Mouse (Mus musculus): ENCODE data around the gene Olfr143. TPM values are rescaled to one million over a fixed set of nuclear protein-coding genes. Genes with fewer than 3 reads are reported as not detected.

Olfr143 gene
- not detected in 2 replicates for polyA plus RNA-seq (2015; fragmentation: Nextera tagmentation; extraction: Ambion mirVana)

- Histone ChIP-seq H3K9me3 (replicated peaks) (no peaks in the 10 kb centered on the region), H3K4me3 (replicated peaks) (no peak within 1 kb of the TSS), H3K4me1 (no peaks in the 10 kb centered on the region), H3K27me3 (no peaks in the 10 kb centered on the region), H3K4me2 (no peak within 1 kb of the TSS), H3K9ac (no peak within 1 kb of the TSS), H3K36me3 (no peaks in the 10 kb centered on the region), H3K27ac (no peak within 1 kb of the TSS)
- no peak for ATAC-seq (replicated peaks; ENCODE audit: low FRiP score)
These were observed at the start of gene Olfr143 for GRCm38 (mm10) chr9:38252474-38252873. Gene Olfr143, plus strand, starts transcription at chr9:38252774.

GRCm38 (mm10) chr9:38208065-38208464, 44.5 kb upstream of the Olfr143 start, which contains the start of gene Olfr893:
Gene Olfr893, plus strand, starts transcription at chr9:38208365.
- Histone ChIP-seq H3K36me3 (no peaks in the 10 kb centered on the region), H3K9me3 (replicated peaks) (no peaks in the 10 kb centered on the region), H3K27me3 (no peaks in the 10 kb centered on the region), H3K4me3 (replicated peaks) (no peak within 1 kb of the TSS), H3K27ac (no peak within 1 kb of the TSS), H3K4me2 (no peak within 1 kb of the TSS), H3K9ac (no peak within 1 kb of the TSS), H3K4me1 (no peaks in the 10 kb centered on the region)
- WGBS = 87% methylated on average over 3 of the region's 3 CpGs
- no peak for ATAC-seq (replicated peaks; ENCODE audit: low FRiP score)

GRCm38 (mm10) chr9:38217755-38218154, 34.8 kb upstream of the Olfr143 start, which contains the start of gene Olfr894:
Gene Olfr894, plus strand, starts transcription at chr9:38218055.
- Histone ChIP-seq H3K36me3 (no peaks in the 10 kb centered on the region), H3K4me1 (no peaks in the 10 kb centered on the region), H3K27ac (no peak within 1 kb of the TSS), H3K4me2 (no peak within 1 kb of the TSS), H3K4me3 (replicated peaks) (no peak within 1 kb of the TSS), H3K9ac (no peak within 1 kb of the TSS), H3K9me3 (replicated peaks) (no peaks in the 10 kb centered on the region), H3K27me3 (no peaks in the 10 kb centered on the region)
- no peak for ATAC-seq (replicated peaks; ENCODE audit: low FRiP score)

GRCm38 (mm10) chr9:38267551-38267950, 15.0 kb downstream of the Olfr143 start, which contains the start of gene Olfr895:
Gene Olfr895, plus strand, starts transcription at chr9:38267851.
- no peak within 1 kb of the TSS for H3K27ac ChIP-seq
- no peak for ATAC-seq (replicated peaks; ENCODE audit: low FRiP score)
- H3K27me3 ChIP-seq = no peaks in the 10 kb centered on the region
- no peak within 1 kb of the TSS for H3K4me2 ChIP-seq
- H3K4me3 ChIP-seq (replicated peaks) = no peak within 1 kb of the TSS
- no peaks in the 10 kb centered on the region for H3K36me3 ChIP-seq
- H3K4me1 ChIP-seq = no peaks in the 10 kb centered on the region
- H3K9me3 ChIP-seq (replicated peaks) = no peaks in the 10 kb centered on the region
- H3K9ac ChIP-seq = no peak within 1 kb of the TSS

GRCm38 (mm10) chr9:38290807-38291206, 38.2 kb downstream of the Olfr143 start, which contains the start of gene Olfr896-ps1:
Gene Olfr896-ps1, plus strand, starts transcription at chr9:38291107.
- Histone ChIP-seq H3K4me3 (replicated peaks) (no peak within 1 kb of the TSS), H3K9ac (no peak within 1 kb of the TSS), H3K9me3 (replicated peaks) (no peaks in the 10 kb centered on the region), H3K36me3 (no peaks in the 10 kb centered on the region), H3K4me2 (no peak within 1 kb of the TSS), H3K27ac (no peak within 1 kb of the TSS), H3K27me3 (no peaks in the 10 kb centered on the region), H3K4me1 (no peaks in the 10 kb centered on the region)
- WGBS = 87% methylated on average over 1 of the region's 1 CpGs
- no peak for ATAC-seq (replicated peaks; ENCODE audit: low FRiP score)

Other genes starting within 250 kb of the Olfr143 start
- gene Olfr883, start 227.0 kb upstream of the Olfr143 start, polyA plus RNA-seq (2015; fragmentation: Nextera tagmentation; extraction: Ambion mirVana) = not detected in 2 replicates
- gene Olfr884, start 206.2 kb upstream of the Olfr143 start, polyA plus RNA-seq (2015; fragmentation: Nextera tagmentation; extraction: Ambion mirVana) = not detected in 2 replicates
- not detected in 2 replicates for gene Olfr885, start 191.5 kb upstream of the Olfr143 start, polyA plus RNA-seq (2015; fragmentation: Nextera tagmentation; extraction: Ambion mirVana)
- not detected in 2 replicates for gene Olfr887, start 168.7 kb upstream of the Olfr143 start, polyA plus RNA-seq (2015; fragmentation: Nextera tagmentation; extraction: Ambion mirVana)
- gene Olfr888, start 144.6 kb upstream of the Olfr143 start, polyA plus RNA-seq (2015; fragmentation: Nextera tagmentation; extraction: Ambion mirVana) = not detected in 2 replicates
- gene Olfr889, start 137.6 kb upstream of the Olfr143 start, polyA plus RNA-seq (2015; fragmentation: Nextera tagmentation; extraction: Ambion mirVana) = 0.06 and 0.08 TPM in 2 replicates
- not detected in 2 replicates for gene Olfr890, start 110.3 kb upstream of the Olfr143 start, polyA plus RNA-seq (2015; fragmentation: Nextera tagmentation; extraction: Ambion mirVana)
- not detected in 2 replicates for gene Olfr891, start 72.0 kb upstream of the Olfr143 start, polyA plus RNA-seq (2015; fragmentation: Nextera tagmentation; extraction: Ambion mirVana)
- gene Olfr893, start 44.4 kb upstream of the Olfr143 start, polyA plus RNA-seq (2015; fragmentation: Nextera tagmentation; extraction: Ambion mirVana) = not detected in 2 replicates
- gene Olfr894, start 34.7 kb upstream of the Olfr143 start, polyA plus RNA-seq (2015; fragmentation: Nextera tagmentation; extraction: Ambion mirVana) = not detected in 2 replicates
- not detected in 2 replicates for gene Olfr895, start 15.1 kb downstream of the Olfr143 start, polyA plus RNA-seq (2015; fragmentation: Nextera tagmentation; extraction: Ambion mirVana)
- gene Olfr896-ps1, start 38.3 kb downstream of the Olfr143 start, polyA plus RNA-seq (2015; fragmentation: Nextera tagmentation; extraction: Ambion mirVana) = not detected in 2 replicates
- not detected in 2 replicates for gene Olfr25, start 76.3 kb downstream of the Olfr143 start, polyA plus RNA-seq (2015; fragmentation: Nextera tagmentation; extraction: Ambion mirVana)
- not detected in 2 replicates for gene Olfr898, start 95.6 kb downstream of the Olfr143 start, polyA plus RNA-seq (2015; fragmentation: Nextera tagmentation; extraction: Ambion mirVana)
- not detected in 2 replicates for gene Olfr250, start 114.1 kb downstream of the Olfr143 start, polyA plus RNA-seq (2015; fragmentation: Nextera tagmentation; extraction: Ambion mirVana)
- gene Olfr251, start 124.3 kb downstream of the Olfr143 start, polyA plus RNA-seq (2015; fragmentation: Nextera tagmentation; extraction: Ambion mirVana) = not detected in 2 replicates
- not detected in 2 replicates for gene Olfr147, start 148.9 kb downstream of the Olfr143 start, polyA plus RNA-seq (2015; fragmentation: Nextera tagmentation; extraction: Ambion mirVana)
- gene Olfr901, start 176.7 kb downstream of the Olfr143 start, polyA plus RNA-seq (2015; fragmentation: Nextera tagmentation; extraction: Ambion mirVana) = not detected in 2 replicates
- gene Olfr902, start 194.9 kb downstream of the Olfr143 start, polyA plus RNA-seq (2015; fragmentation: Nextera tagmentation; extraction: Ambion mirVana) = not detected in 2 replicates
- gene Olfr904, start 210.4 kb downstream of the Olfr143 start, polyA plus RNA-seq (2015; fragmentation: Nextera tagmentation; extraction: Ambion mirVana) = not detected in 2 replicates
- not detected in 2 replicates for gene Olfr905, start 218.3 kb downstream of the Olfr143 start, polyA plus RNA-seq (2015; fragmentation: Nextera tagmentation; extraction: Ambion mirVana)
- gene Olfr906, start 234.3 kb downstream of the Olfr143 start, polyA plus RNA-seq (2015; fragmentation: Nextera tagmentation; extraction: Ambion mirVana) = not detected in 2 replicates
- gene Olfr907, start 243.0 kb downstream of the Olfr143 start, polyA plus RNA-seq (2015; fragmentation: Nextera tagmentation; extraction: Ambion mirVana) = not detected in 2 replicates